Mouse (Mus musculus): ENCODE data around the gene Hectd4. TPM values are rescaled to one million over a fixed set of nuclear protein-coding genes. Genes with fewer than 3 reads are reported as not detected.
A peak's percentile ranks its signal among the peaks of the same experiment; 100 is the strongest.

Hectd4 gene
- polyA plus RNA-seq, 1 experiment: 61.5 TPM

DNA sequence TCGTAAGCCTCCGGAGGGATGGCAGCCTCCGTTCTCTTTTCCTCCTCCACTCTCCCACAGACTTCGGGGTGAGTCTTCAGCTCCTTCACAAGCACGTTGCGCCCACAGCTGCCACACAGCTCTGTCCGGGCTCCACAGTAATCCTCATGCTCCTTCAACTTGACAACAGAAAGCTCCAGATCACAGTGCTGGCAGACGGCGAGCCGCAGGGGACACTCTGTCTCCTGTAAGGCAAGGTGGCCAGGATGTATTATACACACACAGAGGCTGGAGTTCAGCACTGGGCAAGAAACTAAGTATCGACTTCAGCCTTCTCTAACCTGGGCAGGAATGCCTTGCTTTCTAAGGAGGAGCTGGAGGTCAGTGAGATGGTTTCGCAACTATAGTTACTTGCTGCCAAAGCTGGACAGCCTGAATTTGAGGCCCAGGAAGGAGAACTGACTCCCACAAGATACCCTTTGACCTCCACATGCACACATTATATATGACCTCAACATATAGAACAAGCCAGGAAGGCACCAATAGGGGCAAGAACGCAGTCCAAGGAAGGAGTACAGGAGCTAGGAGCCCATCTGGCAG is 158.7 kb downstream of the Hectd4 start:
- 0 out of 2 replicates have a peak, but pooled peaks cover 2% of the 10 kb centered on the region for H3K4me1 ChIP-seq (replicated peaks; ENCODE audit: control insufficient read depth, insufficient read depth, low read length)
- DNase-seq: no peak
- WGBS: 96% methylated on average over 13 of the region's 13 CpGs
- TF ChIP-seq CTCF (IDR thresholded peaks at IDR 0.05; ENCODE audit: borderline replicate concordance, control insufficient read depth, extremely low read depth, insufficient read depth, low read length, poor library complexity): no peak
- TF ChIP-seq POLR2A (IDR thresholded peaks at IDR 0.05; ENCODE audit: control insufficient read depth, extremely low read depth, insufficient read depth, low read length, poor library complexity): no peak
- no peak overlapping the region for H3K4me3 ChIP-seq (ENCODE audit: control insufficient read depth, insufficient read depth, low read length)
- no peak overlapping the region for H3K27ac ChIP-seq (ENCODE audit: control insufficient read depth, insufficient read depth, low read length)
- no peaks in the 10 kb centered on the region for H3K27me3 ChIP-seq (ENCODE audit: control insufficient read depth, insufficient read depth, low read length)
- H3K36me3 ChIP-seq (ENCODE audit: control insufficient read depth, insufficient read depth, low read length): peaks cover 11% of the 10 kb centered on the region

DNA sequence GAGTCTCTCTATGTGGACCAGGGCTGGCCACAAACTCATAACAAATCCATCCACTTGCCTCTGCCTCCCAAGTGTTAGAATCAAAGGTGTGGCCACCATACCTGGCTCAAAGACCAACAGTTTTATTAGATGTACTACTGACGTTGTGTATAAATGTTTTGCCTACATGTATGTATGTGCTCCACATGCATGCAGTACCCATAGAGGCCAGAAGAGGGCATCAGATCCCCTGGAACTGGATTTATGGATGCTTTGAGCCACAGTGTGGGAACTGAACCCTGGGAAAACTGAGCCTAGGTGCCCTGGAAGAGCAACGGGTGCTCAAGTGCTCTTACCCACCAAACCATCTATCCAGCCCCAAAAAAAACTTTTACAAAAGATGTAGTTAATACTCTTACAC is 160.7 kb downstream of the Hectd4 start:
- no peaks in the 10 kb centered on the region for H3K27me3 ChIP-seq (ENCODE audit: control insufficient read depth, insufficient read depth, low read length)
- no peak overlapping the region for H3K27ac ChIP-seq (ENCODE audit: control insufficient read depth, insufficient read depth, low read length)
- TF ChIP-seq CTCF (IDR thresholded peaks at IDR 0.05; ENCODE audit: borderline replicate concordance, control insufficient read depth, extremely low read depth, insufficient read depth, low read length, poor library complexity) (no peak), POLR2A (IDR thresholded peaks at IDR 0.05; ENCODE audit: control insufficient read depth, extremely low read depth, insufficient read depth, low read length, poor library complexity) (no peak)
- DNase-seq: no peak
- H3K4me1 ChIP-seq (replicated peaks; ENCODE audit: control insufficient read depth, insufficient read depth, low read length): 0 out of 2 replicates have a peak, but pooled peaks cover 2% of the 10 kb centered on the region
- no peaks in the 10 kb centered on the region for H3K36me3 ChIP-seq (ENCODE audit: control insufficient read depth, insufficient read depth, low read length)
- 100% methylated on average over 2 of the region's 2 CpGs for WGBS
- H3K4me3 ChIP-seq (ENCODE audit: control insufficient read depth, insufficient read depth, low read length): no peak overlapping the region

DNA sequence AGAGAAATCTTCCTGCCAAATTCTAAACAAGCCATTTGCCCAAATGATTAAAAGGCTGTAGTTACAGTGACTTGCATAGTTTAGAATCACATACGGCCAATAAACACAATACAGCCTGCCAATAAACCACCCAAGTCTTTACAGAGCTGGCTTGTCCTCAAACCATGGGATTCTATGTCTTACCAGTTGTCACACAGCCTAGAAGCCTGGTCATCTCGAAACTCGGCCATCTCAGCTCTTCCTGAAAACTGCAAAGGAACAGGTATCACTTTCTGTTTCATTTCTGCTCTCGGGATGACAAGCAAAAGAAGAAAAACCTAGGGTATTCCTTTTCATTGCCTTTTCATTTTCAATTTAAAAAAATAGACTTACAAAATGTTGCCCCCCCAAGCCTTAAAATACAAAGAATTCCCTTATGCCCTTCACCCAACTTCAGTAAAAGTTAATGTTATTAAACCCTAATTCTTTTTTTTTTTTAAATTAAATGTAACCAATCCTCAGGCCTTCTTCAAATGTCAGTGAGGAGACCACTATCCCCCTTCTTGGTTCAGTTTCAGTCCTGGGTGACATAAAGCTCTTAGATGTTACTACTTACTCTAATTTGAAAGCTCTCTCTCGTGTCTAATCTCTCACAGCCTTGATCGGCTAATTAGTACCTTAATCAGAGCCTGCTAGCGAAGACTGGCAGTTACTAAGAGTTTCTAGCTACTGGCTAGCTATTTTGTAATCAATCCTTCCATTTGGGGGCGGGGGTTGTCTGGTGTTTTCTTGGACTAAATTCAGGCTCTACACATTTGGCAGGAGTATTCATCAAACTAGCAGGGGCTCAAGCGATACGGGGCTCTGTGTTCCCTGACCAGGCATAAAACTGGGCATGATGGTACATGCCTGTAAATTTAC is 164.1 kb downstream of the Hectd4 start:
- 29% methylated on average over 10 of the region's 10 CpGs for WGBS
- H3K27ac ChIP-seq (ENCODE audit: control insufficient read depth, insufficient read depth, low read length): no peak overlapping the region
- no peak for TF ChIP-seq CTCF (IDR thresholded peaks at IDR 0.05; ENCODE audit: borderline replicate concordance, control insufficient read depth, extremely low read depth, insufficient read depth, low read length, poor library complexity)
- no peak for TF ChIP-seq POLR2A (IDR thresholded peaks at IDR 0.05; ENCODE audit: control insufficient read depth, extremely low read depth, insufficient read depth, low read length, poor library complexity)
- 0 out of 2 replicates have a peak, but pooled peaks cover 2% of the 10 kb centered on the region for H3K4me1 ChIP-seq (replicated peaks; ENCODE audit: control insufficient read depth, insufficient read depth, low read length)
- DNase-seq: no peak
- H3K36me3 ChIP-seq (ENCODE audit: control insufficient read depth, insufficient read depth, low read length): no peaks in the 10 kb centered on the region
- no peaks in the 10 kb centered on the region for H3K27me3 ChIP-seq (ENCODE audit: control insufficient read depth, insufficient read depth, low read length)
- no peak overlapping the region for H3K4me3 ChIP-seq (ENCODE audit: control insufficient read depth, insufficient read depth, low read length)

- TF ChIP-seq POLR2A (IDR thresholded peaks at IDR 0.05; ENCODE audit: control insufficient read depth, extremely low read depth, insufficient read depth, low read length, poor library complexity) (no peak), CTCF (IDR thresholded peaks at IDR 0.05; ENCODE audit: borderline replicate concordance, control insufficient read depth, extremely low read depth, insufficient read depth, low read length, poor library complexity) (no peak)
- no peak for DNase-seq
- Histone ChIP-seq H3K4me3 (ENCODE audit: control insufficient read depth, insufficient read depth, low read length) (peak overlapping the region; percentile 95), H3K36me3 (ENCODE audit: control insufficient read depth, insufficient read depth, low read length) (no peaks in the 10 kb centered on the region), H3K27ac (ENCODE audit: control insufficient read depth, insufficient read depth, low read length) (peak overlapping the region; percentile 41), H3K27me3 (ENCODE audit: control insufficient read depth, insufficient read depth, low read length) (no peaks in the 10 kb centered on the region), H3K4me1 (replicated peaks; ENCODE audit: control insufficient read depth, insufficient read depth, low read length) (0 out of 2 replicates have a peak, but pooled peaks cover 2% of the 10 kb centered on the region)
- 1% methylated on average over 45 of the region's 47 CpGs for WGBS
Measured at GRCm38 (mm10) chr5:121384757-121385460, 164.9 kb downstream of the Hectd4 start.

GRCm38 (mm10) chr5:121385461-121386119 is 165.6 kb downstream of the Hectd4 start, which contains the start of gene Trafd1:
Gene Trafd1 (minus strand): TSS chr5:121385632.
- Histone ChIP-seq H3K27ac (ENCODE audit: control insufficient read depth, insufficient read depth, low read length) (peak within 1 kb of the TSS; percentile 41), H3K4me3 (ENCODE audit: control insufficient read depth, insufficient read depth, low read length) (peak within 1 kb of the TSS; percentile 95), H3K4me1 (replicated peaks; ENCODE audit: control insufficient read depth, insufficient read depth, low read length) (0 out of 2 replicates have a peak, but pooled peaks cover 2% of the 10 kb centered on the region), H3K36me3 (ENCODE audit: control insufficient read depth, insufficient read depth, low read length) (no peaks in the 10 kb centered on the region), H3K27me3 (ENCODE audit: control insufficient read depth, insufficient read depth, low read length) (no peaks in the 10 kb centered on the region)
- DNase-seq: peak; percentile 87
- TF ChIP-seq CTCF (IDR thresholded peaks at IDR 0.05; ENCODE audit: borderline replicate concordance, control insufficient read depth, extremely low read depth, insufficient read depth, low read length, poor library complexity) (no peak), POLR2A (IDR thresholded peaks at IDR 0.05; ENCODE audit: control insufficient read depth, extremely low read depth, insufficient read depth, low read length, poor library complexity) (no peak)
- under 1% methylated on average over 35 of the region's 45 CpGs for WGBS

Measured in thymus, adult 2 months (tissue).